Mouse (Mus musculus): Measurements from ENCODE around the gene Gm10277. TPM values are rescaled to one million over a fixed set of nuclear protein-coding genes. Genes with fewer than 3 reads are reported as not detected.

Gene Gm10277
- polyA plus RNA-seq, 1 experiment from 2014 or later = 3.3 TPM

GRCm38 (mm10) chr11:77791241-77791727 lies 3.7 kb upstream of the Gm10277 start:
- ATAC-seq = peak; percentile 75
- H3K4me2 ChIP-seq (ENCODE audit: low read length) = no peak overlapping the region
- no peaks in the 10 kb centered on the region for H3K9me3 ChIP-seq (ENCODE audit: control insufficient read depth, low read length)
- peak overlapping the region; percentile 75 for H3K27ac ChIP-seq (ENCODE audit: low read length)
- H3K4me1 ChIP-seq (replicated peaks; ENCODE audit: control insufficient read depth, insufficient read depth, low read length) = peaks cover 42% of the 10 kb centered on the region
- H3K9ac ChIP-seq (replicated peaks; ENCODE audit: low read depth, low read length) = peak overlapping the region; percentile 34
- H3K36me3 ChIP-seq (ENCODE audit: control insufficient read depth, insufficient read depth) = no peaks in the 10 kb centered on the region
- 20% methylated on average over 8 of the region's 8 CpGs for WGBS
- no peak overlapping the region for H3K4me3 ChIP-seq (replicated peaks; ENCODE audit: low read length)
- H3K27me3 ChIP-seq (replicated peaks; ENCODE audit: control insufficient read depth, insufficient read depth, low read length) = no peaks in the 10 kb centered on the region

GRCm38 (mm10) chr11:77790286-77790685 lies 2.7 kb upstream of the Gm10277 start:
- no peaks in the 10 kb centered on the region for H3K36me3 ChIP-seq (ENCODE audit: control insufficient read depth, insufficient read depth)
- 0 out of 2 replicates have a peak overlapping the region, but pooled peaks have one; percentile 5 for H3K9ac ChIP-seq (replicated peaks; ENCODE audit: low read depth, low read length)
- H3K4me3 ChIP-seq (replicated peaks; ENCODE audit: low read length) = no peak overlapping the region
- ATAC-seq = no peak
- H3K9me3 ChIP-seq (ENCODE audit: control insufficient read depth, low read length) = no peaks in the 10 kb centered on the region
- H3K4me2 ChIP-seq (ENCODE audit: low read length) = no peak overlapping the region
- WGBS = 44% methylated on average over 9 of the region's 9 CpGs
- peak overlapping the region; percentile 75 for H3K27ac ChIP-seq (ENCODE audit: low read length)
- no peaks in the 10 kb centered on the region for H3K27me3 ChIP-seq (replicated peaks; ENCODE audit: control insufficient read depth, insufficient read depth, low read length)
- peaks cover 52% of the 10 kb centered on the region for H3K4me1 ChIP-seq (replicated peaks; ENCODE audit: control insufficient read depth, insufficient read depth, low read length)

- no peaks in the 10 kb centered on the region for H3K36me3 ChIP-seq (ENCODE audit: control insufficient read depth, insufficient read depth)
- 92% methylated on average over 5 of the region's 5 CpGs for WGBS
- H3K4me2 ChIP-seq (ENCODE audit: low read length) = no peak overlapping the region
- no peaks in the 10 kb centered on the region for H3K27me3 ChIP-seq (replicated peaks; ENCODE audit: control insufficient read depth, insufficient read depth, low read length)
- no peaks in the 10 kb centered on the region for H3K9me3 ChIP-seq (ENCODE audit: control insufficient read depth, low read length)
- ATAC-seq = no peak
- peaks cover 58% of the 10 kb centered on the region for H3K4me1 ChIP-seq (replicated peaks; ENCODE audit: control insufficient read depth, insufficient read depth, low read length)
- H3K9ac ChIP-seq (replicated peaks; ENCODE audit: low read depth, low read length) = no peak overlapping the region
- H3K4me3 ChIP-seq (replicated peaks; ENCODE audit: low read length) = no peak overlapping the region
- H3K27ac ChIP-seq (ENCODE audit: low read length) = no peak overlapping the region
Measured at GRCm38 (mm10) chr11:77789512-77789911, 2.0 kb upstream of the Gm10277 start.

GRCm38 (mm10) chr11:77785768-77786561 lies 1.6 kb downstream of the Gm10277 start:
- 34% methylated on average over 7 of the region's 7 CpGs for WGBS
- Histone ChIP-seq H3K27me3 (replicated peaks; ENCODE audit: control insufficient read depth, insufficient read depth, low read length) (no peaks in the 10 kb centered on the region), H3K9ac (replicated peaks; ENCODE audit: low read depth, low read length) (no peak overlapping the region), H3K27ac (ENCODE audit: low read length) (no peak overlapping the region), H3K36me3 (ENCODE audit: control insufficient read depth, insufficient read depth) (no peaks in the 10 kb centered on the region), H3K9me3 (ENCODE audit: control insufficient read depth, low read length) (no peaks in the 10 kb centered on the region), H3K4me1 (replicated peaks; ENCODE audit: control insufficient read depth, insufficient read depth, low read length) (peaks cover 48% of the 10 kb centered on the region), H3K4me2 (ENCODE audit: low read length) (no peak overlapping the region), H3K4me3 (replicated peaks; ENCODE audit: low read length) (no peak overlapping the region)
- peak; percentile 49; the same call in 1 of the 2 replicates for ATAC-seq

GRCm38 (mm10) chr11:77785396-77785767 lies 2.2 kb downstream of the Gm10277 start:
- Histone ChIP-seq H3K9ac (replicated peaks; ENCODE audit: low read depth, low read length) (no peak overlapping the region), H3K27ac (ENCODE audit: low read length) (no peak overlapping the region)

GRCm38 (mm10) chr11:77784894-77785293 lies 2.7 kb downstream of the Gm10277 start:
- H3K4me2 ChIP-seq (ENCODE audit: low read length) = no peak overlapping the region
- no peaks in the 10 kb centered on the region for H3K9me3 ChIP-seq (ENCODE audit: control insufficient read depth, low read length)
- no peaks in the 10 kb centered on the region for H3K36me3 ChIP-seq (ENCODE audit: control insufficient read depth, insufficient read depth)
- no peak overlapping the region for H3K4me3 ChIP-seq (replicated peaks; ENCODE audit: low read length)
- no peaks in the 10 kb centered on the region for H3K27me3 ChIP-seq (replicated peaks; ENCODE audit: control insufficient read depth, insufficient read depth, low read length)
- WGBS = 87% methylated on average over 9 of the region's 9 CpGs
- ATAC-seq = no peak
- H3K9ac ChIP-seq (replicated peaks; ENCODE audit: low read depth, low read length) = no peak overlapping the region
- no peak overlapping the region for H3K27ac ChIP-seq (ENCODE audit: low read length)
- peaks cover 37% of the 10 kb centered on the region for H3K4me1 ChIP-seq (replicated peaks; ENCODE audit: control insufficient read depth, insufficient read depth, low read length)

More at GRCm38 (mm10) chr11:77785396-77785767, 2.2 kb downstream of the Gm10277 start:
- Histone ChIP-seq H3K4me2 (ENCODE audit: low read length) (no peak overlapping the region), H3K36me3 (ENCODE audit: control insufficient read depth, insufficient read depth) (no peaks in the 10 kb centered on the region), H3K4me1 (replicated peaks; ENCODE audit: control insufficient read depth, insufficient read depth, low read length) (peaks cover 42% of the 10 kb centered on the region), H3K4me3 (replicated peaks; ENCODE audit: low read length) (no peak overlapping the region), H3K9me3 (ENCODE audit: control insufficient read depth, low read length) (no peaks in the 10 kb centered on the region), H3K27me3 (replicated peaks; ENCODE audit: control insufficient read depth, insufficient read depth, low read length) (no peaks in the 10 kb centered on the region)
- 35% methylated on average over 5 of the region's 5 CpGs for WGBS
- ATAC-seq = no peak

GRCm38 (mm10) chr11:77783747-77784646 lies 3.5 kb downstream of the Gm10277 start:
- Histone ChIP-seq H3K9ac (replicated peaks; ENCODE audit: low read depth, low read length) (no peak overlapping the region), H3K27me3 (replicated peaks; ENCODE audit: control insufficient read depth, insufficient read depth, low read length) (no peaks in the 10 kb centered on the region), H3K4me2 (ENCODE audit: low read length) (no peak overlapping the region), H3K9me3 (ENCODE audit: control insufficient read depth, low read length) (no peaks in the 10 kb centered on the region), H3K36me3 (ENCODE audit: control insufficient read depth, insufficient read depth) (no peaks in the 10 kb centered on the region), H3K4me1 (replicated peaks; ENCODE audit: control insufficient read depth, insufficient read depth, low read length) (peaks cover 33% of the 10 kb centered on the region), H3K27ac (ENCODE audit: low read length) (no peak overlapping the region), H3K4me3 (replicated peaks; ENCODE audit: low read length) (no peak overlapping the region)
- peak; percentile 45 for ATAC-seq
- 59% methylated on average over 18 of the region's 18 CpGs for WGBS

GRCm38 (mm10) chr11:77783211-77783746 lies 4.3 kb downstream of the Gm10277 start:
- no peaks in the 10 kb centered on the region for H3K9me3 ChIP-seq (ENCODE audit: control insufficient read depth, low read length)
- no peaks in the 10 kb centered on the region for H3K27me3 ChIP-seq (replicated peaks; ENCODE audit: control insufficient read depth, insufficient read depth, low read length)
- WGBS = 61% methylated on average over 10 of the region's 10 CpGs
- H3K4me3 ChIP-seq (replicated peaks; ENCODE audit: low read length) = no peak overlapping the region
- no peak overlapping the region for H3K27ac ChIP-seq (ENCODE audit: low read length)
- peaks cover 33% of the 10 kb centered on the region for H3K4me1 ChIP-seq (replicated peaks; ENCODE audit: control insufficient read depth, insufficient read depth, low read length)
- peak; percentile 18; the same call in 1 of the 2 replicates for ATAC-seq
- H3K36me3 ChIP-seq (ENCODE audit: control insufficient read depth, insufficient read depth) = no peaks in the 10 kb centered on the region
- H3K4me2 ChIP-seq (ENCODE audit: low read length) = no peak overlapping the region
- H3K9ac ChIP-seq (replicated peaks; ENCODE audit: low read depth, low read length) = no peak overlapping the region

Data from forebrain, embryonic 16.5 days (tissue).